Comparison of ENCODE assay signal across 18 mouse cellular contexts in the genomic region with DNA sequence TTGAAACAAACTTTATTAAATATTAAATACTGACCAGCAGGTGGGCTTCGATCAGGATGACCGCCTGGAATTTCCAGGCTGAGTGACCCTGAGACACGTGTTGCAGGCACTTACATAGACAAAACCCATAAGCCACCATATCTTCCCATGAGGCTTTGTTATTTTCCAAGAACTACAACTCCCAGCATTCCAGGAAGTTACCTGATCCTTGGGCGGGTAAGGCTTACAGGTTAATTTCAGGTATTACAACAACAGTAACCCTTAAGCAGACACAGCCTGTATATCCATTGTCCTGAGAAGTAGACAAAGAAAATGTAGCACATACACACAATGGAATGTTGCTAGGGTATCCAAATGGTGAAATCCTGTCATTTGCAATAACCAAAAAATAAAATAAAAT. TPM values are rescaled to one million over a fixed set of nuclear protein-coding genes. Genes with fewer than 3 reads are reported as not detected.
"Had no signal": no experiment of that assay in that cellular context is flagged by ENCODE, and none has a peak within 500 bp of the region (broad histone marks: within the 10 kb centered on the region; RNA-seq: fewer than 3 reads in every experiment).

No protein-coding gene starts in this region.

- H3K4me3 ChIP-seq: limb, embryonic 12.5 days; limb, embryonic 15.5 days; megakaryocyte, embryonic 14.5 days; midbrain, embryonic 10.5 days; midbrain, embryonic 13.5 days; myocyte; neural tube, embryonic 13.5 days had no signal

- H3K27ac ChIP-seq: limb, embryonic 12.5 days; limb, embryonic 15.5 days; liver, embryonic 14.5 days; macrophage; midbrain, embryonic 10.5 days; midbrain, embryonic 13.5 days; neural tube, embryonic 13.5 days had no signal

- H3K4me2 ChIP-seq: limb, embryonic 12.5 days; limb, embryonic 15.5 days; liver, embryonic 11.5 days; midbrain, embryonic 13.5 days; neural tube, embryonic 13.5 days had no signal

- H3K4me1 ChIP-seq: limb, embryonic 12.5 days; limb, embryonic 15.5 days; megakaryocyte, embryonic 14.5 days; midbrain, embryonic 10.5 days; midbrain, embryonic 13.5 days; neural tube, embryonic 13.5 days had no signal

- H3K9me3 ChIP-seq: limb, embryonic 12.5 days; limb, embryonic 15.5 days; megakaryocyte, embryonic 14.5 days; midbrain, embryonic 10.5 days; midbrain, embryonic 13.5 days; neural tube, embryonic 13.5 days had no signal

- H3K9ac ChIP-seq: limb, embryonic 12.5 days; limb, embryonic 15.5 days; liver, embryonic 14.5 days; midbrain, embryonic 13.5 days; neural tube, embryonic 13.5 days had no signal

- ATAC-seq: midbrain, embryonic 13.5 days; midbrain, embryonic 16.5 days had no signal

- DNase-seq: kidney, adult 9 months; kidney, postnatal 14 days; kidney, postnatal 4 days; left cerebral cortex, postnatal 4 days; lung, adult 18-20 months; thymus, postnatal 25 days had no signal

- H3K27me3 ChIP-seq: limb, embryonic 12.5 days; limb, embryonic 15.5 days; megakaryocyte, embryonic 14.5 days; midbrain, embryonic 13.5 days; neural tube, embryonic 13.5 days had no signal

- H3K36me3 ChIP-seq: limb, embryonic 12.5 days; limb, embryonic 15.5 days; midbrain, embryonic 10.5 days; midbrain, embryonic 13.5 days; neural tube, embryonic 13.5 days had no signal

RNA-seq across cellular contexts. Expression of a gene that starts 45.9 kb away (rescaled TPM):
- total RNA-seq: left cerebral cortex, postnatal 4 days; monocyte, adult 5-6 weeks had no signal
